Mouse (Mus musculus) 3134 (cell line): ENCODE data around the gene Gm42372.
"Not testable (repeated sequence)": the region's sequence is repeated elsewhere in the genome, so short reads cannot be mapped to it uniquely, and the experiment has no call there.

Source experiments
- DNase-seq: peaks from one replicate; pipeline ENCODE4 v3.0.0-alpha.2; 2011; ENCODE audit warnings: low spot score; ENCODE audit not compliant: insufficient read length; ENCODE audit errors: extremely low read depth

The Gm42372 gene

GRCm38 (mm10) chr7:16982859-16983568 is at the start of gene Gm42372:
TSS of gene Gm42372 (plus strand) at chr7:16983086.
- no peak for DNase-seq

- DNase-seq, result no peak
These were observed 45.6 kb upstream of the Gm42372 start for GRCm38 (mm10) chr7:16937312-16937711.

- no peak for DNase-seq
These were observed 44.6 kb upstream of the Gm42372 start for GRCm38 (mm10) chr7:16938117-16938791.

GRCm38 (mm10) chr7:16940292-16940691 is 42.6 kb upstream of the Gm42372 start:
- DNase-seq, result no peak

- DNase-seq, result no peak
These were observed 40.0 kb upstream of the Gm42372 start for GRCm38 (mm10) chr7:16942861-16943260.

- no peak for DNase-seq
These were observed 38.7 kb upstream of the Gm42372 start, which contains the start of gene Pnmal2 for GRCm38 (mm10) chr7:16944061-16944807. TSS of gene Pnmal2 (plus strand) at chr7:16944682.

GRCm38 (mm10) chr7:16944808-16945315 is 38.0 kb upstream of the Gm42372 start:
- DNase-seq, result no peak

GRCm38 (mm10) chr7:16945419-16945818 is 37.5 kb upstream of the Gm42372 start:
- DNase-seq, result no peak

- no peak for DNase-seq
These were observed 36.2 kb upstream of the Gm42372 start for GRCm38 (mm10) chr7:16946441-16947348.

GRCm38 (mm10) chr7:16947349-16947895 is 35.5 kb upstream of the Gm42372 start:
- DNase-seq, result no peak

- DNase-seq, result no peak
These were observed 34.9 kb upstream of the Gm42372 start for GRCm38 (mm10) chr7:16947959-16948361.

GRCm38 (mm10) chr7:16948923-16949458 is 33.9 kb upstream of the Gm42372 start:
- DNase-seq, result no peak

- DNase-seq, result peak; percentile 44
These were observed 32.7 kb upstream of the Gm42372 start for GRCm38 (mm10) chr7:16949908-16950841.

GRCm38 (mm10) chr7:16950861-16951635 is 31.8 kb upstream of the Gm42372 start:
- DNase-seq, result peak; percentile 50

GRCm38 (mm10) chr7:16953776-16954175 is 29.1 kb upstream of the Gm42372 start:
- not testable (repeated sequence) for DNase-seq

GRCm38 (mm10) chr7:16955712-16956111 is 27.2 kb upstream of the Gm42372 start:
- no peak for DNase-seq

GRCm38 (mm10) chr7:16956410-16957265 is 26.2 kb upstream of the Gm42372 start:
- DNase-seq, result no peak
